Mouse (Mus musculus) cortical plate, adult 2 months (tissue): ENCODE data around the gene Mpdu1. TPM values are rescaled to one million over a fixed set of nuclear protein-coding genes. Genes with fewer than 3 reads are reported as not detected.

Experiments used
- H3K27ac ChIP-seq: fragments of 200-500 bp; 2 replicates; pipeline ENCODE4 v1.5.1; 2012; ENCODE audit warnings: low read length, control low read depth, inconsistent platforms; ENCODE audit not compliant: insufficient read depth
- H3K4me1 ChIP-seq: fragments of 200-500 bp; 2 replicates; pipeline ENCODE4 v1.6.1; 2011; ENCODE audit warnings: low read length; ENCODE audit not compliant: control insufficient read depth, insufficient read depth
- H3K4me3 ChIP-seq: fragments of 200-500 bp; 2 replicates; pipeline ENCODE4 v1.5.1; 2011; ENCODE audit warnings: mild to moderate bottlenecking, low read length, control low read depth; ENCODE audit not compliant: insufficient read depth
- CTCF ChIP-seq: fragments of 200-500 bp; IDR thresholded peaks from 2 replicates; pipeline ENCODE4 v1.5.1; 2011; ENCODE audit warnings: mild to moderate bottlenecking, control low read depth, low read length; ENCODE audit not compliant: insufficient read depth; ENCODE audit errors: extremely low read depth
- POLR2A ChIP-seq: fragments of 200-500 bp; IDR thresholded peaks from 2 replicates; pipeline ENCODE4 v1.6.1; 2011; ENCODE audit warnings: mild to moderate bottlenecking, low read length, control low read depth; ENCODE audit not compliant: insufficient read depth; ENCODE audit errors: extremely low read depth
- polyA plus RNA-seq: library from polyadenylated mRNA; depleted of rRNA; stranded (reverse); fragments of >200 nt; gene quantifications from 2 replicates; pipeline ENCODE4 v1.2.3, GENCODE M21; 2012

The Mpdu1 gene
- polyA plus RNA-seq, 1 experiment = 92.8 TPM

DNA sequence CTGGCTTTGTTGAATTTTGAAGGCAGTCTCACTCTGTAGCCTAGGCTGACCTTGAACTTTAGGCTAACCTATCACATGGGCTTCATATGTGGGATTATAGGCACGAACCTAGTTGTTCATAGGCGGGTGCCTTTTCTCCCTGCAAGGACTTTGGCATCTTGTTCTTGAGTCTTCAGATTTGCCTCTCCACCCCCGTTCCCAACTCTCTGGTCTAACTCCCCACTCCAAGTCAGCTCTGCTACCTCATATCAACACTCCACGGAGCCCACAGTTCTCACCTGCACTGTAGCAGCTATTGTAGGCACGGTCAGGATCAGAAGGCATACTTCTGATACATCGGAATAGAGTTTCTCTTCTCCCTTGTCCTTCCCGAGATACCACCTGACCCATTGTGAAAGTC, 21.1 kb upstream of the Mpdu1 start:
- TF ChIP-seq POLR2A = no peak
- TF ChIP-seq CTCF = no peak
- Histone ChIP-seq H3K4me1 (no peaks in the 10 kb centered on the region; the same call in 1 of the 2 replicates), H3K27ac (no peak overlapping the region), H3K4me3 (no peak overlapping the region)

DNA sequence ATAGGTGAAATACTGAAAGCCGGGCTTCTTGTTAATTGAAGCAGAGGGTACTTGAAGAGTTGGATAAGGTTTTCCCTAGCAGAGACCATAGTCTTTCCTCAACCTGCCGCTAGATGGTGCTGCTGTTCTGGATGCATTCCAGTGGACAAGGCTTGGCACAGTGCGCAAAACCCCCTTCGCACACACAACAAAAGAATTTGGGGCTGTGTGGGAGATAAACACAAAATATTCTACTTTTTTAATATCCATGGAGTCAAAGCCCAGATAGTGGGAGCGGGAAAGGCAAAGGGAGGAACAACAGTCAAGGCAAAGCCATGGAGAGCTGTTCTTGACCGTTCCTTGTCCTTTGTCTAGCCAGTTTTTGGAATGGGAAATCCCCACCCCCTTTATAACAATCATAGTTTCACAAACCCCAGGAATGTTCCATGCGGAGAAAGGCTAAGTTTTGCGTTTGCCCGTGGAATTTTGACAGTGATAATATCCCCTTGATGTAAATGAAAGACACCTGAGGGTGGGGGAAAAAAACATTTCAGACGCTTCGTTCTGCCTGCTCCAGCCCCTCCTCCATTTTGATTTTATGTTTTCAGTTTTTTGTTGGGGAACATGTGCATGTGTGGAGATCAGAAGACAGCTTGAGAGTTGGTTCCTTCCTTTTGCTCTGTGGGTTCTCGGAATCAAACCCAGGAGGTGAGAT, 20.5 kb upstream of the Mpdu1 start:
- peak; percentile 97 for TF ChIP-seq CTCF
- no peak for TF ChIP-seq POLR2A
- H3K4me3 ChIP-seq = no peak overlapping the region
- H3K27ac ChIP-seq = no peak overlapping the region
- no peaks in the 10 kb centered on the region; the same call in 1 of the 2 replicates for H3K4me1 ChIP-seq

DNA sequence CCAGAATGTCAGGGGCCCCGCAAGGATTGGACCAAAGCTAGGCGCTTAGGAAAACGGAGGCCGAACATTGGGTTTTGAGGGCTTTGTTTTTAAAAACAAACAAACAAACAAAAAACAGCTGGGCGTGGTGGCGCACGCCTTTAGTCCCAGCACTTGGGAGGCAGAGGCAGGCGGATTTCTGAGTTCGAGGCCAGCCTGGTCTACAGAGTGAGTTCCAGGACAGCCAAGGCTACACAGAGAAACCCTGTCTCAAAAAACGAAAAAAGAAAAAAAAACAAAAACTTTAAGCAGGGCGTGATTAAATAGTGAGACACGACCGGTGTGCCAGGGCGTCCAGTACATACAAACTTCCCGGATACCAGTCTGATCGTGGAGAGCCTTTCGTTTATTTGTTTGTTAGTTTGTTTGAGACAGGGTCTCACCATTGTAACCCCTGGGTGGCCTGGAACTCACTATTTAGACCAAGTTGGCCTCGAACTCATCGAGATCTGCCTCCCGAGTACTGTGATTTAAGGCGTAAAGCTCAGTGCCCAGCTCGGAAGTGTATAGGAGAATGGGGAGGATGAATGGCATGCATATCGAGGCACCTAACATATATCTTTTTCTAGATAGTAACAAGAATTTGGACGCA, 19.9 kb upstream of the Mpdu1 start:
- TF ChIP-seq POLR2A (no peak), CTCF (no peak)
- Histone ChIP-seq H3K4me3 (peak overlapping the region; percentile 44), H3K4me1 (no peaks in the 10 kb centered on the region; the same call in 1 of the 2 replicates)

DNA sequence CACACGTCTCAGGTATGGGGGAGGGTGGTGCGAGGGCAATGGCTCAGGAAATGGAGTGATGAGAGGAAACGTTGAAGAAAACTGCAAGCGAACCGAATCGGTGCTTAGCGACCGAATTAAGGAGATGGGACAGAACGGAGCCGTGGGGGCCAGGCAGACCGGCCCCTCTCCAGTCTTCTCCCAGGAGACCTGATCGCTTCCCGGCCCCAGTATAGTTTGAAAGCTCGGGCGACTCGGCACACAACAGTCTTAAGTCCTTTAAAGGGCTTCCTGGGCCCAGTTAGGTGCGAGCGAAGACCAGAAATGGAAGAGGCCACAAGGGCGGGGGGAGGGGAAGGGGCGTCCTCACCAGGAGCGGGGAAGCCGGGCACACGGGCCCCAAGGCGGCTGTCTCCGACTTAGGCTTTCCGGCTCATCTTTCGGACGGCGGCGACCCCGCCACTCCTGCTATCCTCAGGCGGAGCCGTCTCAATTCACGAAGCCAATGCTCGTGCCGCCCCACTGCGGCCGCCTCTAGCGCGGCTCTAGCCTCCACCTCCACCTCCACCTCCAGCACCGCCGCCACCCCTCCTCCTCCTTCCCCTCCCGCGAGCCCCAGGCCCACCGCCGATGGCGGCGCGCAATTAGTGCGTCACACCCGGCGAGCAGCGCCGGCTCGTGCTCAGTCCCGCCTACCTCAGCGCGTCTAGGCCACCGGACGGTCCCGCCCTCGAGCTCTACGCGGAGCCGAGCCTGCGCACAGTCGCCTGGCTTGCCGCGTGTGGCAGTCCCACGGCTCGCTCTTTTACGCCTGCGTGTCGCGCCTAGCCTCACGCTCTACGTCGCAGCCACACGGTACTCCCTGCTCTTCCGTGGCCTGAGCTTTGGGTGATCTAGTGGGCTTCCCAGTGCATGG, 19.1 kb upstream of the Mpdu1 start, which contains the start of gene Senp3:
TSS of gene Senp3 (minus strand) at position 771 of the 895 bp plus-strand sequence.
- H3K4me3 ChIP-seq = peak within 1 kb of the TSS; percentile 44
- H3K27ac ChIP-seq = no peak within 1 kb of the TSS
- TF ChIP-seq POLR2A = peak; percentile 88
- TF ChIP-seq CTCF = no peak
- no peaks in the 10 kb centered on the region; the same call in 1 of the 2 replicates for H3K4me1 ChIP-seq

More for the DNA sequence above, 19.9 kb upstream of the Mpdu1 start:
- no peak overlapping the region for H3K27ac ChIP-seq

DNA sequence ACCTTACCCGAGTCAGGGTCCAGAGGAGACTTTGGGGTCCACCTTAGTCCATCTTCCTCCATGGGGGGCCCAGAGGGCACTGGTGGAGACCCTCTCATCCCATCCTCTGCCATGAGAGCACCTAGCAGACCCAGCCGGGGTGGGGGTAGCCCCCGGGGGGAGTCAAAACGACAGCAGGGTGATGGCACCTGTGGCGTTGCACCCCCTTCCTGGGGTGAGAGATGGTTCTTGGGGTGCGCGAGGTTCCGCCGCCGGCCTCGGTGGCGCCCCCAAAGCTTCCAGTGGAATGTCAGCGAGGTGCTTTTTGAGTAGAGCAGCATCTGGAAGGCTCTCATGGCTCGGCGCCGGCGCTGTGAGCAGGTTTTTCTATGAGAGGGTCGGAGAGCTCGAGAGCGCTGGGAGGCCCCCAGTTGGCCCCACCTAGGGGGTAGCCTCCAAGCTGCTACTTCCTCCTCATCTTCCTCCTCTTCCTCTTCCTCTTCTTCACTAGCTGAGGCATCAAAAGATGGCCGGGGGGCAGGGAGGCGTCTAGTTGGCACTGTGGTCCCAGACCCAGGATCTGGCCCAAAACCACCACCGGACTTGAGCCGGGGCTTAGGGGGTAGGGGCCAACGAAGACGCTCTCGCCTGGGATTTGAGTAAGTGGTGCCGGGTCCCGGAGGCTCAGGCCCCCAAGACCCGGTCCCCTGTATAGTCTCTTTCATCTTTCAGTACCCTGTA, 17.9 kb upstream of the Mpdu1 start:
- peak overlapping the region; percentile 44; the same call in 1 of the 2 replicates for H3K4me3 ChIP-seq
- TF ChIP-seq POLR2A (no peak), CTCF (no peak)
- no peaks in the 10 kb centered on the region; the same call in 1 of the 2 replicates for H3K4me1 ChIP-seq
- H3K27ac ChIP-seq = no peak overlapping the region

DNA sequence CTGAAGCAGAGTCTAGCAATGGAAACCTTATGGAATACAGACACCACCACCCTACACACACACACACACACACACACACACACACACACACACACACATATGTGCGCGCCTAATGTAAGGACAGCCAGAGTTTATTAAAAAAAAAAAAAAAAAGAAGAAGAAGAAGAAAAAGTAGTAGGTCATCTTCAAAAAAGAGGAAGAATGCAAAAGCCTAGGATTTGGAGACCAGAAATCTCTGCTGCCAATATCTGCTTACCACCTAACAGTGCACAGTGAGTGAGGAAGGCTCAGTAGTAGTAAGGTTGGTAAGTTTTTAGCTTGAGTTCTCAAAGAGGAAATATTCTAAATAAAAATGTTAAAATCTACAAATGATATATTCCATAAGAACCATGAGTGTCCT, 16.7 kb upstream of the Mpdu1 start:
- H3K27ac ChIP-seq = no peak overlapping the region
- TF ChIP-seq CTCF = no peak
- TF ChIP-seq POLR2A = no peak
- H3K4me3 ChIP-seq = no peak overlapping the region
- H3K4me1 ChIP-seq = no peaks in the 10 kb centered on the region; the same call in 1 of the 2 replicates

DNA sequence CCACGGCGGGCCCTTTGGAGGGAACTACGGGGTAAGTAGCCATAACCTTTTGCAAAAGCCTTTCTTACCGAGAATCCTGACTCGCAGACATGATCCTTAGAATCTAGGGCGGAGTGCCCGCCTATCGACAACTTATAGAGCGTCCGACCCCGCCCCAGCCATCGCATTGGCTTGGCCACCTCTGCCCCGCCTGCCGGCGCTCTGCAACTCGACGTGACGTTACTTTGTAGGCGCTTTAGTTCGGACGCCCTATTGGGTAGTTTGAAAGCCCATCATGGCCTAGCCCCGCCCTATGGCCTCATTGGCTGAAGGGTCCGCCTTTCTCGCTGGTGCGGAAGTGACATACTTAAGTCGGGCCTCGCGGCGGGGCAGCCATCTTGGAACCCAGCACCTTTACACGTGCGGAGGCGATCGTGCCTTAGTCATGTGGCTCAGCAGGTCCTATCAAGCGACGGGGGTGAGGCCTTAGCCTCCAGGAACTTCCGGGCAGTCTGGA, 9.8 kb upstream of the Mpdu1 start, which contains the start of gene Eif4a1:
TSS of gene Eif4a1 (minus strand) at position 213 of the 496 bp plus-strand sequence.
- H3K27ac ChIP-seq = peak within 1 kb of the TSS; percentile 95
- TF ChIP-seq POLR2A = peak; percentile 98
- TF ChIP-seq CTCF = no peak
- H3K4me3 ChIP-seq = peak within 1 kb of the TSS; percentile 91
- H3K4me1 ChIP-seq = no peaks in the 10 kb centered on the region; the same call in 1 of the 2 replicates

DNA sequence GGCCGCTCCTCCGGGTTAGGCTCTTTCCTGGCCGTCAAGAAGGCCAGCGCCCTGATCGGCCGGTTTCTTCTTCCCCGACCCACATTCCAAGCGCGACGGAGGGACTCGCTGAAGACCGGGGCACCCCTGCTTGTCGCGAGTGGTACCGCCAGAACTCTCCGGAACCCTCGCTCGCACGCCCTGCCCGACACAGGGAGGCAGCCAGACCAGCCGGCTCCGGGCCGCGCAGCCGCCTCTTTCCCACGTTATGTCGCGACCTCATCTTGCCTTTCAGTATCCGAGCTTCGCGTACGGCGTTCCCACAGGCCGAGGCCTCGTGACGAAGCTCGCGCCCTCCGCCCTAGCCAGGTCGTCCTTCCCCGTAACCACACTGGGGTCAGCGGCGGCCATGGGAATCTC, 9.3 kb upstream of the Mpdu1 start:
- peak overlapping the region; percentile 91 for H3K4me3 ChIP-seq
- TF ChIP-seq POLR2A (no peak), CTCF (no peak)
- peak overlapping the region; percentile 95 for H3K27ac ChIP-seq
- no peaks in the 10 kb centered on the region; the same call in 1 of the 2 replicates for H3K4me1 ChIP-seq
